Mouse (Mus musculus) spleen, adult 2 months (tissue): ENCODE measurements around the gene Rasl10a. TPM values are rescaled to one million over a fixed set of nuclear protein-coding genes. Genes with fewer than 3 reads are reported as not detected.
A peak's percentile ranks its signal among the peaks of the same experiment; 100 is the strongest.

Experiments
- DNase-seq, 2 experiments: peaks; one replicate each; pipeline versions ENCODE4 v3.0.0 to v3.0.0-alpha.2; 2012 to 2021; ENCODE audit warnings: low spot score in 2 of 2, low read depth in 1 of 2
- H3K27ac ChIP-seq: fragments of 200-500 bp; 2 replicates; pipeline ENCODE4 v1.5.1; 2012; ENCODE audit warnings: low read length, inconsistent platforms; ENCODE audit not compliant: insufficient read depth
- H3K27me3 ChIP-seq: fragments of 200-500 bp; 2 replicates; pipeline ENCODE4 v1.6.1; 2012; ENCODE audit warnings: mild to moderate bottlenecking, moderate library complexity, low read length, inconsistent platforms; ENCODE audit not compliant: control insufficient read depth, insufficient read depth
- H3K36me3 ChIP-seq: fragments of 200-500 bp; 2 replicates; pipeline ENCODE4 v1.6.1; 2012; ENCODE audit warnings: mild to moderate bottlenecking, low read length, inconsistent platforms; ENCODE audit not compliant: control insufficient read depth, insufficient read depth
- H3K4me1 ChIP-seq: fragments of 200-500 bp; 2 replicates; pipeline ENCODE4 v1.6.1; 2011; ENCODE audit warnings: inconsistent platforms; ENCODE audit not compliant: control insufficient read depth, insufficient read depth, insufficient read length
- H3K4me3 ChIP-seq: fragments of 200-500 bp; 2 replicates; pipeline ENCODE4 v1.5.1; 2011; ENCODE audit warnings: mild to moderate bottlenecking, inconsistent platforms; ENCODE audit not compliant: insufficient read depth, insufficient read length; ENCODE audit errors: extremely low read depth
- CTCF ChIP-seq: fragments of 200-500 bp; IDR thresholded peaks from 2 replicates; pipeline ENCODE4 v1.5.1; 2011; ENCODE audit warnings: mild to moderate bottlenecking, inconsistent platforms; ENCODE audit not compliant: insufficient read depth, insufficient read length, insufficient replicate concordance; ENCODE audit errors: extremely low read depth
- POLR2A ChIP-seq: fragments of 200-500 bp; IDR thresholded peaks from 2 replicates; pipeline ENCODE4 v1.6.1; 2011; ENCODE audit warnings: low read depth, low read length, inconsistent platforms
- WGBS: fragments of 180-500 bp; shearing (Covaris S2); methylation state at CpG from one replicate; pipeline ENCODE4 v1.1.7; 2018; 5-methylcytosine and 5-hydroxymethylcytosine counted together
- polyA plus RNA-seq: library from polyadenylated mRNA; depleted of rRNA; stranded (reverse); fragments of >200 nt; gene quantifications from 2 replicates; pipeline ENCODE4 v1.2.3, GENCODE M21; 2012

The Rasl10a gene
- polyA plus RNA-seq, 1 experiment, result 2.4 TPM

DNA sequence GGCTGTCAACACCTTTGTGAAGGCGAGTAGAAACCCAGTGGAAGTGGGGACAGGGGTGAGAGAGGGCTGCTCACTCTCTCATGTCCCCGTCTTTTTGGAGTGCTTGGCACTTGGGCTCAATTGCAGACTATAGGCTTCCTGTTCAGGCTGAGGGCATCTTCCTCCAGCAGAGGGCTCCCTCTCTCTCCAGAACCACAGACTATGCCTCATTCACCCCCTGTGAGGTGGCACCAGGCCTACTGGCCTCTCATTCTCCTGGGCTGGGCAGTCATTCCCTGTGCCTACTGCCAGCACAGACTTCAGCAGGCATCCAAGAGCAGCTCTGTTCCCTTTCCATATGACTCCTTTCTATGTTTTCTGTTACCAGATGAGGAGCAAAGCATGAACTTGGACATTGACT is 42.2 kb upstream of the Rasl10a start:
- DNase-seq, result peak; percentile 7 to 45
- H3K4me1 ChIP-seq, result no peaks in the 10 kb centered on the region

GRCm38 (mm10) chr11:5016286-5016685 is 41.6 kb upstream of the Rasl10a start:
- Histone ChIP-seq H3K4me1 (no peaks in the 10 kb centered on the region), H3K36me3 (peaks cover 56% of the 10 kb centered on the region), H3K27ac (no peak overlapping the region), H3K27me3 (no peaks in the 10 kb centered on the region), H3K4me3 (no peak overlapping the region)
- no peak for TF ChIP-seq POLR2A
- WGBS, result 97% methylated on average over 5 of the region's 5 CpGs
- no peak for DNase-seq

More for the DNA sequence above, 42.2 kb upstream of the Rasl10a start:
- Histone ChIP-seq H3K27ac (no peak overlapping the region), H3K4me3 (no peak overlapping the region), H3K27me3 (no peaks in the 10 kb centered on the region), H3K36me3 (peaks cover 58% of the 10 kb centered on the region)
- TF ChIP-seq POLR2A (no peak), CTCF (peak; percentile 42; the same call in 1 of the 2 replicates)
- whole genome bisulfite sequencing, result 62% methylated on average over 2 of the region's 2 CpGs

DNA sequence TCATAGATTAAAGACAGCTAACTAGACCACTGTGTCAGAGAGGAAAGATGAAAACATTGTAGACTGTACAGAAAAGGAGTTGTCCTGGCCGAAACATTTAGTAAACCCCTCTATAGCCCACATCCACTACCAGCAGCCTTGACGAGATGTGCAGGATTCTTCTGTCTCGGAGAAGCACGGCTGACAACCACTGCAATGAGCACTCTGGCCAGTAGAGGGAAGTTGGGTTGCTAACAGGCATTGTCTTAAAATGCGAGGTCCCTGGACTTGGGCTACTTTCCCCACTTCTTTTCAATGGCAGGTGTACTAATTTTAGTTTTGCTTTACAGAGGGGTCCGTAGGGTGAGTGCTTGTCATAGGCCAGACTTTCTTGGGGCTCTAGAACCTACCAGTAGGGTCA is 40.4 kb upstream of the Rasl10a start:
- DNase-seq, result no peak
- H3K4me1 ChIP-seq, result no peaks in the 10 kb centered on the region
- H3K4me3 ChIP-seq, result no peak overlapping the region
- no peak overlapping the region for H3K27ac ChIP-seq
- no peak for TF ChIP-seq POLR2A
- TF ChIP-seq CTCF, result no peak
- H3K27me3 ChIP-seq, result no peaks in the 10 kb centered on the region
- 87% methylated on average over 6 of the region's 6 CpGs for WGBS
- H3K36me3 ChIP-seq, result peaks cover 54% of the 10 kb centered on the region

DNA sequence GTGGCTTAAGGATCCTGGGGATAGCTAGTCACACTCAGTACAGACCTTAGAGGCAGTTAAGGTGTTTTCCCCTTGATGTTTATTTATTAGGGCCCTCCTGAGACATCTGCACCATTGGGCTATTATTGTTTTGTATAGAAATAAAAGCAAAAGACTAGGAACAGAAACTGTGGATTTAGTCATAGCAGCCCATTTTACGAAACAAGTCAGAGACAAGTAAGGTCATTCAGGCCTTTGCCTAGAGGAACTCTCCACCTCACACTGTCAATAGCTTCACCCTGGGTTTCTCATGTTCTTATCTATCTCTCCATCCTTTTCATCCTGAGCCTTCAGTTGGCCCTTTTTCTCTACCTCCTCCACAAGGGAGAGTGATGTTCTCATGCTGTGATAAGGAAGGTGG is 32.8 kb upstream of the Rasl10a start:
- Histone ChIP-seq H3K27me3 (no peaks in the 10 kb centered on the region), H3K27ac (no peak overlapping the region), H3K36me3 (peaks cover 48% of the 10 kb centered on the region), H3K4me1 (no peaks in the 10 kb centered on the region), H3K4me3 (no peak overlapping the region)
- TF ChIP-seq POLR2A, result no peak
- TF ChIP-seq CTCF, result no peak
- no peak for DNase-seq
- whole genome bisulfite sequencing, result 93% methylated on average over 1 of the region's 1 CpGs

DNA sequence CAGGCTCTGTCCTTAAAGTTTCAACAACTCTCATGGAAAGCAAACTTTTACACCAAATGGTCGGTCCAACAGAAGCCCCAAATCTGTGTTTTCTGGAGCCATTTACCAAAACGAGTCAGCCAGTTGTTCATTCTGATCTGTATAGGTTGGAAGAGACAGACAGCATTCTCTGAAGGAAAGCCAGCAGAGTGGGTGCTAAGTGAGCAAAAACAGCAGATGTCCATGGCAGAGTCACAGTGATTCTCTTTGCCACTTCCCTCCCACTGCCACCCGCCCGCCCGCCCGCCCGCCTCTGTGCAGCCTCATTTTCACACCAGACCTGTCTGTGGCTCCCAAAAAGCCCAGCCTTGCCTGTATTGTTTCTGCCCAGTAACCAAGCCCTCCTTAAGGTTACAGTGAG is 29.7 kb upstream of the Rasl10a start:
- Histone ChIP-seq H3K4me1 (no peaks in the 10 kb centered on the region), H3K27me3 (no peaks in the 10 kb centered on the region), H3K4me3 (no peak overlapping the region), H3K36me3 (peaks cover 65% of the 10 kb centered on the region), H3K27ac (no peak overlapping the region)
- 95% methylated on average over 7 of the region's 7 CpGs for WGBS
- no peak for TF ChIP-seq CTCF
- no peak for DNase-seq

- H3K4me3 ChIP-seq, result no peak overlapping the region
- peaks cover 67% of the 10 kb centered on the region for H3K36me3 ChIP-seq
- H3K27me3 ChIP-seq, result no peaks in the 10 kb centered on the region
- H3K27ac ChIP-seq, result no peak overlapping the region
- 96% methylated on average over 10 of the region's 10 CpGs for WGBS
- no peak for DNase-seq
- no peak for TF ChIP-seq POLR2A
- TF ChIP-seq CTCF, result no peak
- H3K4me1 ChIP-seq, result no peaks in the 10 kb centered on the region
Measured at GRCm38 (mm10) chr11:5032706-5033105, 25.2 kb upstream of the Rasl10a start.

DNA sequence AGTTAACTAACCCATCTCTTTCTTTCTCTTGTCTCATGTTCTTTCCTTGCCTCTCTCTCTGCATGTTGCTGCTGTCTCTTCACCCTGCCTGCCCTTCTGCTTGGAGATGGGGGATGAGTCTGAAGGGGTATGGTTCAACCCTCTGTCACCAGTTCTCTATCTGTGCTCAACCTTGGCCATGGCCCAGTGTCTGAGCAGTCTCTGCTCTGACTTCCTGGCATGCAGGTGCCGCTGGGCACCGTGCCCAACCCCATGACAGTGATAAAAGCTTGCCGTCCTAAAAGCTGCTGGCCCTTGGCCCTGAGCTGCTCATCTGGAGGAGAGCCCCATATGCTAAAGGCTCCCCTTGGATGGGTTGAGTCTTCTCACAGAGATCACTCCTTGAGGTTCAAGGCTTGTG is 24.8 kb upstream of the Rasl10a start:
- H3K36me3 ChIP-seq, result peaks cover 69% of the 10 kb centered on the region
- no peak for TF ChIP-seq CTCF
- no peak for TF ChIP-seq POLR2A
- H3K4me1 ChIP-seq, result no peaks in the 10 kb centered on the region
- H3K27me3 ChIP-seq, result no peaks in the 10 kb centered on the region
- DNase-seq, result no peak
- H3K4me3 ChIP-seq, result no peak overlapping the region
- H3K27ac ChIP-seq, result no peak overlapping the region
- WGBS, result 72% methylated on average over 3 of the region's 3 CpGs
